Mouse (Mus musculus) CD4-positive, CD25-positive, alpha-beta regulatory T cell, adult 4 months (primary cell): ENCODE results near the gene Ndnf. TPM values are rescaled to one million over a fixed set of nuclear protein-coding genes. Genes with fewer than 3 reads are reported as not detected.

ENCODE experiments used
- ATAC-seq: one replicate; pipeline ENCODE4 v1.8.0; 2017
- polyA plus RNA-seq, 2 experiments: library from polyadenylated mRNA; unstranded; fragments of 100-300 nt; shearing (Covaris generic); gene quantifications; one replicate each; pipeline ENCODE4 v1.2.1; 2017

Ndnf gene
- polyA plus RNA-seq, 2 experiments from 2014 or later, result 0.58 to 1.3 TPM

DNA sequence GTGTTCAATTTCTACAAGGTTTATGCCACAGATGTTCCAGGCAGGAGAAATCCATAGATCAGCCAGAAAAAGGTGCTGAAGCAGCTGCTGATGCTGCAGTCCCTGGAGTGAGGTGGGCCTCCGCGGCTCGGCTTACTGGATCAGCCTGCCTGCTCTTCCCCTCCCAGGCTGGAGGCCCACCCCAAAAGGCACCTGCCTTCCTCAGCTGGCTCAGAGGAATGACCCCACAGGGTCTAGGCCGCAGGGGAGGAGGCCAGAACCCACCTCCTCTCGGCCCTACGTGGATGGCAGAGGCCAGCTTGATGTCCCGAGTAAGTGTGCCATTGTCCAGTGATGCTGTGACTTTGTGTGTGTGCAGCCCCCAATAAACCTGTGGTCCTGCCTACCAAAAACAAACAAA is 86.8 kb downstream of the Ndnf start:
- ATAC-seq, result no peak

DNA sequence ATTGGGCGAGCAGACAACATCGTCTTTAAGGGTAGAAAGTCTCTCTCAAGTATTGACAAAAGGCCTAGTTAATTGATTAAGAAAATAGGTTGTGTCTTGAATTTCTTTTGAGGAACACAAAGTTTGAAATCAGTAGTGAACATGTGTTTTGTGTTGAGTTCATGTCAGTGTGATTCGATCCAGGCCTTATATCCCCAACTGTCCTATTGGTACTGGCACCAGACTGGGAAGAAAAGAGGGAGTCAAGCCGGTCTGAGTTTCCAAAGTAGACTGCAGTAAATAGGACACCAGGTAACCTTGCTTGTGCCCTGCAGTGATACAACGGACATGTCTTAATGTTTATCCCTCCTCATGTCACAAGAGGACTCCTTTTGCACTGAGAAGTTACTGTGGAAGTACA is 87.8 kb downstream of the Ndnf start:
- no peak for ATAC-seq

DNA sequence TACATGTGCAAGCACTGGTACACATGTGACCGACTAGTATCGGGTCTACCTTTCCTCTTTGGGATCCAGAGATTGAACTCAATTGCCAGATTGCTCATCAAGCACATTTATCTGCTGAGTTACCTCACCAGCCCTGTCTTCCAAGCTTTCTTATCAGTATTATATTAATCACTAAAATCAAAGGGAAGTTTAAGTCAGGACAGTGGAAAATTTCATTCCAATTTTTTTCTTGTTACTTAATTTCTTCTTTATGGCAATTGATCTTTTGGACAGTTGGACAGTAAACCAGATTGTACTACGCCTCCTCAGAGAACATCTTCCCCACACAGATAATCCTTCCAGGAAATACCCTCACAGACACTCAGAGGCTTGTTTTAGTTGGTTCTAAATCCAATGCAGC is 88.7 kb downstream of the Ndnf start:
- ATAC-seq, result no peak

Other genes with a start within 250 kb of the Ndnf start
- gene Tnip3, start 146.3 kb upstream of the Ndnf start, polyA plus RNA-seq, result 1 to 10 TPM; 6.6 to 6.8 TPM
- gene Prdm5, start 107.4 kb downstream of the Ndnf start, polyA plus RNA-seq, result 1 to 10 TPM; 1.2 to 1.5 TPM